Mouse (Mus musculus): Measurements from ENCODE around the gene Ccdc186.
"Not testable (repeated sequence)": the region's sequence is repeated elsewhere in the genome, so short reads cannot be mapped to it uniquely, and the experiment has no call there.

Ccdc186 gene

DNA sequence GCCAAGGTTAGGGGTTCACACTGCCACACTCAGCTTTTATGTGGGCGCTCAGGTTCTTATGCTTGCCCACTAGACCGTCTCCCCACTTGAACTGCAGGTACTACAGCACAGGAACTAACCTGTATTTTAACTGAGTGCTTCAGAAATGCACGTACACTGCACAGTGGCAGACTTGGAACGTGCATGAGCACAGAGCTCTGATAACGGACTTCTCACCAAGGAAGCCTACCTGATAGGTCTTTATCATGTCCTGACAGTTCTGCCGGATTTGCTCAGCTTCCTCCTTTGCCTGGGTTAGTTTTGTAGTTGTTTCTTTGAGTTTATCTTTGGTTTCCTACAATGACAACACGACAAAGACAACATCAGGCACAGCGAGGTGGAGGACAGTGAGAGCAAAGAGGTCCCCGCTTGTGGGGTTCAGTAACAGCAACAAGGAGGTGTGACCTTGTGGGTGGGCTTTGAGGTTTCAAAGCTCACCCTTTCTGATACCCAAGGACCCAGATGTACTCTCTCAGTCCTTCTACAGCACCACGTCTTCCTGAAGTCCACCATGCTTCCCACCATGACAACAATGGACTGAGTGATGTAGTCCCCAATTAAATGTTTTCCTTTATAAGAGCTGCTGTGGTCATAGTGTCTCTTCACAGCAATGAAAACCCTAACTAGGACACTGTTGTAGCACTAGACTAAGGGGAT is 20.2 kb downstream of the Ccdc186 start:
- in situ Hi-C loops (cut with MboI; ENCODE audit: low sequenced_read_pairs), result no loop called here

- in situ Hi-C loops (cut with MboI; ENCODE audit: low sequenced_read_pairs), result no loop called here
These were observed 20.9 kb downstream of the Ccdc186 start for GRCm38 (mm10) chr19:56800930-56801655.

GRCm38 (mm10) chr19:56800226-56800625 is 21.8 kb downstream of the Ccdc186 start:
- in situ Hi-C loops (cut with MboI; ENCODE audit: low sequenced_read_pairs), result no loop called here

GRCm38 (mm10) chr19:56797376-56797775 is 24.6 kb downstream of the Ccdc186 start:
- in situ Hi-C loops (cut with MboI; ENCODE audit: low sequenced_read_pairs), result no loop called here

- in situ Hi-C loops (cut with MboI; ENCODE audit: low sequenced_read_pairs), result no loop called here
These were observed 33.0 kb downstream of the Ccdc186 start for GRCm38 (mm10) chr19:56788952-56789351.

DNA sequence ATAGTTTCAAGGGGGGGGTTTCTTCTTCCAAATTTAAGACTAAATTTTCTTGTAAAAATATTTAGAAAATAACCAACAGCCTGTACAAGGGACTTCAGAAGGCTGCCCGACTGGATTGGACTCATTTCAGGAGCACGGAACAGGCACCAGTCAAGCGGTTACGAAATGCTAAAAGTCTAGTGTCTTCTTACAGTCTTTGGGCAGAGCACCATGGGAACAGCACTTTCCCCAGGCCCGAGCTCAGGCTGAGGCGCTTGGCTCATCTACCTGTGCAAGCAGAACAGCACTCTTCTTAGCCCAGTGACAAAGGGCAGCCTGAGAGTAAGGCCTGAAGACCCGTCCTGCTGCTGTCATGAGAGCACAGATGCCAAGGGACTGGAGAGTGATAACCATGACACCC is 34.1 kb downstream of the Ccdc186 start:
- in situ Hi-C loops (cut with MboI; ENCODE audit: low sequenced_read_pairs), result no loop called here

- in situ Hi-C loops (cut with MboI; ENCODE audit: low sequenced_read_pairs), result not testable (repeated sequence)
These were observed 43.5 kb downstream of the Ccdc186 start for GRCm38 (mm10) chr19:56778532-56778931.

DNA sequence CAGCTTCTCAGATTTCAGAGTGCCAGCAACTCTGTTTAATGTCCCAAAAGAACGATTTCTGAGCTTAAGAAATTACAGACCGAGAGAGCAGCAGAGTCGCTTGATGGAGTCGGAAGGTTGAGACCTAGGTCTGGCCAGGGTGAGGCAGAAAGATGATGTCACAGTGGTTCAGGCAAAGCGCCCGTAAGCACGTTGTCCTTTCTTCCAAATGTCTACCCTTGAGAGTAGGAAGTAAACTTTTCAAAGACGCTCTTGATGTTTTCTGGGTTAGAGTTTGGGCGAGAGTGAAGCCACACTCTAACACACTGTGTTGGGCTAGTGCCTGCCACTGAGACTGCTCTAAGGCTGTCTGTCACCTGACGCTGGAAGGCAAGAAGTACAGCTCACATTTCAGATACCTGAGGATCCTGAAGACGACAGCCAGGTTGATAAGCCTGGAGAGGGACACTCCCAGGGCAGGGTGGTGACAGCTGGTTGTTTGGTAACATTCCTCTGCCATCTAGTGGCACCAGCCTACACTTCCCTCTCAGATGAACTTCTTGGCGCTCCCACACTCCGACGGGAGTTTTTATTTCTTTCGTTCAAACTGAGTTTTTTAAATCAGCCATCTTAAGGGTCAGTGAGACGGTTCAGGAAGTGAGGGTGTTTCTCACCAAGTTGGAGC is 45.1 kb downstream of the Ccdc186 start:
- in situ Hi-C loops (cut with MboI; ENCODE audit: low sequenced_read_pairs), result no loop called here

DNA sequence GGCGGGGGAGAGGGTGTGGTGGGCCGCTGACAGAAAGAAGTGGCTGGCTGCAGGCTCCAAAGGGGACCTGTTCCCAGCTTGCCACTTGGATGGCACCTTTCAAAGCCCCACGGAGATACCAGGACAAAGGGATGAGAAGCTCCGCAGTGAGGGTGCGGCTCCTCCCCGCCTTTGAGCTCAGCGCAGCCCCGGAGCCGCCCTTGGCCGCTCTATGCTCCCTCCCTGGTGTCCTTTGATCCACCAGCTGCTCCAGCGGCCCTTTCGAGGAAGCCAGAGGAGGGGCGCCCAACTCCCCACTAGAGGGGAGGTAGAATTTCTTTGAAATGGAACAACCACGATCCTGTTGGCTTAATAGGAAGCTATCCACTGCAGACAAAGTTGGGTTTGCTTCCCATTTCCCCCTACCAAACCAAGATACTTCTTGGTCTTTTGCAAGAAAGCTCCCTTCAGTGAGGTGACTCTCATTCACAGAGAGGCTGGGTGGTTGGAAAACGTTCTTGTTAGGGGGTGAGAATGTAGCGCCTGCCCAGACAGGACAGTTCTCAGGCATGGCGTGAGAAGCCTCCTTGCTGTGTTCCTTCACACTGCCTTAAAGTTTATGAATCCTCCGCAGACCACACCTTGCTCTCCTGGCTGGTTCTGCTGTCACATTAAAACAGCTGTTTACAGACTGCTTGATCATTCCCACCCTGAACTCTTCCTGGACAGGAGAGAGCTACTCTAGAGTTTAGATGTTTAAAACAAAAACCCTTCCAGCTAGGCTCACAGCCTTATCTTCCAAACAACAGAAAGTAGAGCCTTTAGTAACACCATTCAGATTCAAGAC is 45.9 kb downstream of the Ccdc186 start:
- in situ Hi-C loops (cut with MboI; ENCODE audit: low sequenced_read_pairs), result no loop called here

DNA sequence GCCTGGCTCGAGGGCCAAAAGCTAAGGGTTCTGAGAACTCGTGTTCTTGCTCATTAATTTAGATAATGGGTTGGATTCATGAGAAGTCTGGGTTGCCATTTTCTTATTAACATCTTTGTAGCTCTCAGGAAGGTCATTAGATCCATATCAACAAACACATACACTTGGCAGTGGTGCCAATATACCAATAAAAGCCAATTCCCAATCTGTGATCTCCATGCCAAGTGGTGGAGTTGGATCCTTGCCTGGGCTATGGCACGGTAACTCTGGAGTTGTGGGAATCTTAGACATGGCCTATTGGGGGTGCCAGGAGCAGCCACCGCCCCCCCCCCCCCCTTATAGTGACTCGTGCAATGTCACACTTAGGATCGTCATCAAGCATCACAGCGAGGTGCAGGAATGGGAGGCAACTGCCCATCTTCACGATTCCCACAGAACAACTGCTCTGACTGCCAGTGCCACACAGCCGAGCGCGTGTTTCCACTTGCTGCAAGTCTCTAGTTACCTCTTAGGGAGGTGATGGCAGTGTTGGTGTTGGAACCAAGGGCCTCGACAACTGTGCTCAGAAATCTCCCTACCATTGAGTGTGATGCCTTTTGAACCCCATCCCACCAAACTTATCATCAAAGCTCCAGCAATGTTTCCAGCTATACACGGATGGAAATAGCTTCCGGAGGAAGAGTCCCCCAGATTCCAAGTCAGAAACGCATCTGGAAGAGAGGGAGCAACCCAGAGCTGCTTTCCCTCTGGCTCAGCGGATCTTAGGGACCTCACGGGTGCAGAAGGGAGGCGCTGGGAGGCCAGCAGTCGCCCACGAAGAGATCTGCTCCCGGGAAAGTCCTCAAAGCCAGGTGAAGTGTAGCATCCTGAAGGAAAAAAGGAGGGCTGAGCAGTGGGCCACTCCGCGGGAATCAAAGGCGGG is 46.8 kb downstream of the Ccdc186 start:
- in situ Hi-C loops (cut with MboI; ENCODE audit: low sequenced_read_pairs), result no loop called here

- in situ Hi-C loops (cut with MboI; ENCODE audit: low sequenced_read_pairs), result no loop called here
These were observed 47.5 kb downstream of the Ccdc186 start for GRCm38 (mm10) chr19:56774408-56774962.

GRCm38 (mm10) chr19:56773393-56773971 is 48.5 kb downstream of the Ccdc186 start:
- in situ Hi-C loops (cut with MboI; ENCODE audit: low sequenced_read_pairs), result no loop called here

- in situ Hi-C loops (cut with MboI; ENCODE audit: low sequenced_read_pairs), result no loop called here
These were observed 49.8 kb downstream of the Ccdc186 start for GRCm38 (mm10) chr19:56772158-56772557.

GRCm38 (mm10) chr19:56769024-56769423 is 53.0 kb downstream of the Ccdc186 start:
- in situ Hi-C loops (cut with MboI; ENCODE audit: low sequenced_read_pairs), result no loop called here

DNA sequence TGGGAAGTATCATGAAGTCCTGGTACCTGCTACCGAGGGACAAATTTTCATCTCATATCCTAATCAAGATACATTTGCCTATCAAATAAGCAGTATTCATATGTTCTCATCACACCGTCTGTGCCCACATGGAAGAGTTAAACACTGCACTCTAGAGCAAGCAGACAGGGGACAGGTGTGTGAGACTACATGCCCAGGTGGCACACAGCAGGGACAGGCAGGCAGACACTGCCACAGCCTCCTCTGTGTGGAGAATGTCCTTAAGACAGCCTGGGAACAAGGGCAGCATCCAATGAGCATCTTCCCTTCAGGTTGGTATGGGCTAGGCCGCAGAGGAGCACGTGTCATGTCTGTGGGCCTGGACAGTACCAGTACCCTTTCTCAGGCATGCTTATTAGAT is 59.3 kb downstream of the Ccdc186 start:
- in situ Hi-C loops (cut with MboI; ENCODE audit: low sequenced_read_pairs), result no loop called here

- in situ Hi-C loops (cut with MboI; ENCODE audit: low sequenced_read_pairs), result no loop called here
These were observed 60.3 kb downstream of the Ccdc186 start for GRCm38 (mm10) chr19:56761727-56762126.

DNA sequence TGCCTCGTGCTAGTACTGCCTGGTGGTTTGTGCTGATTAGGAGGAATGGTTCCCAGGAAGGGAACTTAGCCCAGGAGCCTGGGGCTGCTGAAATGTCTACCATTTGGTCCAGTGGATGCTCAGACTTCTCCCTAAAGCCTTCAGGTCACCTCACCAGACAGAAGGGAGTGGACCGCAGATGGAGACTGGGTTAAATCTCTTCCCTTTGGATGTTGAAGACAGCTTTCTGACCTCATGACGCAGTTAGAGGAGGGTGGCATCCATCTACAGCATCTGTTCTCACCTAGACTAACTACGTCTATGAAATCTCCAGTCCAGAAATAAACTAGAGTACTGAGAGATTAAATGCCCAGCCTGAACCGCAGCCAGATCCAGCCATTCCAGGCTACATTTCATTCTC is 60.9 kb downstream of the Ccdc186 start:
- in situ Hi-C loops (cut with MboI; ENCODE audit: low sequenced_read_pairs), result no loop called here

GRCm38 (mm10) chr19:56760306-56760940 is 61.6 kb downstream of the Ccdc186 start:
- in situ Hi-C loops (cut with MboI; ENCODE audit: low sequenced_read_pairs), result no loop called here

- in situ Hi-C loops (cut with MboI; ENCODE audit: low sequenced_read_pairs), result no loop called here
These were observed 62.2 kb downstream of the Ccdc186 start for GRCm38 (mm10) chr19:56759740-56760139.
